Mouse (Mus musculus) gastrocnemius, adult 2 months (tissue): ENCODE measurements around the gene Gm10964. TPM values are rescaled to one million over a fixed set of nuclear protein-coding genes. Genes with fewer than 3 reads are reported as not detected.
"Not testable (repeated sequence)": the region's sequence is repeated elsewhere in the genome, so short reads cannot be mapped to it uniquely, and the experiment has no call there.

Source experiments
- DNase-seq: peaks from one replicate; pipeline ENCODE4 v3.0.0; 2022
- H3K27ac ChIP-seq: fragments of 200-600 bp; 2 replicates; pipeline ENCODE4 v1.8.1; 2022; ENCODE audit warnings: mild to moderate bottlenecking
- H3K4me3 ChIP-seq: fragments of 200-600 bp; 2 replicates; pipeline ENCODE4 v1.8.1; 2022; ENCODE audit warnings: mild to moderate bottlenecking, moderate library complexity
- CTCF ChIP-seq: fragments of 200-600 bp; IDR thresholded peaks from 2 replicates; pipeline ENCODE4 v1.8.1; 2022; ENCODE audit warnings: antibody characterized with exemption, mild to moderate bottlenecking, moderate library complexity
- intact Hi-C: fragments of 180-260 bp; cut with DNase I; formaldehyde crosslinking; loops from one replicate; pipeline ENCODE4 v1.15.1; 2025
- total RNA-seq, 2 experiments: library from RNA; stranded (reverse); gene quantifications; 2 replicates each; pipeline ENCODE4 v1.2.3; 2021

Gm10964 gene
- total RNA-seq, 2 experiments from 2014 or later = not detected

GRCm38 (mm10) chr3:103790346-103791145 lies 51.4 kb downstream of the Gm10964 start:
- Histone ChIP-seq H3K4me3 (peak overlapping the region; percentile 96), H3K27ac (peak overlapping the region; percentile 93)
- intact Hi-C loops = loop anchor here (1.0 kb wide), 1 partner anchor 19 kb away; the partner anchor contains the start of genes Ap4b1, Dclre1b and Gm43064
- no peak for DNase-seq
- no peak for TF ChIP-seq CTCF

- peak within 1 kb of the TSS; percentile 96 for H3K4me3 ChIP-seq
- peak within 1 kb of the TSS; percentile 93 for H3K27ac ChIP-seq
- no peak for TF ChIP-seq CTCF
- peak; percentile 96 for DNase-seq
- intact Hi-C loops = loop anchor here (1.0 kb wide), 1 partner anchor 18 kb away; the partner anchor contains the start of genes Ap4b1, Dclre1b and Gm43064
Measured at GRCm38 (mm10) chr3:103791230-103792110, 52.3 kb downstream of the Gm10964 start, which contains the start of gene Hipk1. Gene Hipk1, minus strand, starts transcription at chr3:103791563.

- Histone ChIP-seq H3K27ac (peak overlapping the region; percentile 93), H3K4me3 (peak overlapping the region; percentile 96)
- intact Hi-C loops, DNase-seq: not testable (repeated sequence)
Measured at GRCm38 (mm10) chr3:103792111-103792406, 52.9 kb downstream of the Gm10964 start.

GRCm38 (mm10) chr3:103792566-103792965 lies 53.4 kb downstream of the Gm10964 start:
- TF ChIP-seq CTCF = no peak
- DNase-seq = no peak
- no peak overlapping the region; the same call in 1 of the 2 replicates for H3K4me3 ChIP-seq
- H3K27ac ChIP-seq = peak overlapping the region; percentile 93
- intact Hi-C loops = no loop called here

Other genes with a start within 250 kb of the Gm10964 start
- gene Syt6, start 164.1 kb upstream of the Gm10964 start, total RNA-seq = not detected
- 1 to 10 TPM in 1 of 2 experiments, under 1 TPM in 1; 0.26 to 4.5 TPM for gene Atg4a-ps, start 93.3 kb upstream of the Gm10964 start, total RNA-seq
- 1 to 10 TPM; 2.6 to 8.3 TPM for gene Olfml3, start 1.4 kb upstream of the Gm10964 start, total RNA-seq
- gene Hipk1, start 52.2 kb downstream of the Gm10964 start, total RNA-seq = 10 to 100 TPM; 67.2 to 73.7 TPM
- 1 to 10 TPM; 6.4 to 8.6 TPM for gene Dclre1b, start 70.1 kb downstream of the Gm10964 start, total RNA-seq
- 1 to 10 TPM; 7.1 to 8.8 TPM for gene Ap4b1, start 70.2 kb downstream of the Gm10964 start, total RNA-seq
- gene Gm43064, start 70.2 kb downstream of the Gm10964 start, total RNA-seq = under 1 TPM; 0.46 to 0.47 TPM
- gene Bcl2l15, start 93.2 kb downstream of the Gm10964 start, total RNA-seq = under 1 TPM; 0.23 to 0.73 TPM
- under 1 TPM; 0.18 to 0.42 TPM for gene Ptpn22, start 120.4 kb downstream of the Gm10964 start, total RNA-seq
- 1 to 10 TPM; 7.4 to 8.1 TPM for gene Rsbn1, start 174.8 kb downstream of the Gm10964 start, total RNA-seq
- gene Phtf1, start 228.7 kb downstream of the Gm10964 start, total RNA-seq = 1 to 10 TPM; 3.5 to 4.2 TPM